Mouse (Mus musculus) ES-Bruce4 (cell line): ENCODE results near the gene Reg2. TPM values are rescaled to one million over a fixed set of nuclear protein-coding genes. Genes with fewer than 3 reads are reported as not detected.
"Not testable (repeated sequence)": the region's sequence is repeated elsewhere in the genome, so short reads cannot be mapped to it uniquely, and the experiment has no call there.

ENCODE experiments used
- H3K27ac ChIP-seq: 2 replicates; pipeline ENCODE4 v1.5.1; 2012; ENCODE audit warnings: low read length, inconsistent platforms; ENCODE audit not compliant: insufficient read depth
- H3K27me3 ChIP-seq: 2 replicates; pipeline ENCODE4 v1.6.1; 2012; ENCODE audit warnings: mild to moderate bottlenecking, low read length, inconsistent platforms; ENCODE audit not compliant: control insufficient read depth, poor library complexity, insufficient read depth, severe bottlenecking
- H3K36me3 ChIP-seq: 2 replicates; pipeline ENCODE4 v1.6.1; 2012; ENCODE audit warnings: inconsistent platforms, mild to moderate bottlenecking, low read length, moderate library complexity; ENCODE audit not compliant: control insufficient read depth, poor library complexity, insufficient read depth, severe bottlenecking
- H3K4me1 ChIP-seq: one replicate; pipeline ENCODE4 v1.8.1; 2011; ENCODE audit warnings: low read length; ENCODE audit not compliant: control insufficient read depth, insufficient read depth
- H3K4me3 ChIP-seq: 2 replicates; pipeline ENCODE4 v1.5.1; 2011; ENCODE audit warnings: low read depth, mild to moderate bottlenecking, low read length
- H3K9ac ChIP-seq: 2 replicates; pipeline ENCODE4 v1.6.1; 2012; ENCODE audit warnings: low read depth, mild to moderate bottlenecking, inconsistent platforms; ENCODE audit not compliant: poor library complexity, severe bottlenecking
- H3K9me3 ChIP-seq: replicated peaks from 2 replicates; pipeline ENCODE4 v1.6.1; 2012; ENCODE audit warnings: mild to moderate bottlenecking, low read length, inconsistent platforms; ENCODE audit not compliant: control insufficient read depth, poor library complexity, insufficient read depth, severe bottlenecking
- CTCF ChIP-seq: IDR thresholded peaks from one replicate; pipeline ENCODE4 v1.8.1; 2011; ENCODE audit warnings: low read depth, low read length
- EP300 ChIP-seq: IDR thresholded peaks from 2 replicates; pipeline ENCODE4 v1.6.1; 2011; ENCODE audit warnings: low read depth, low read length; ENCODE audit not compliant: insufficient read depth
- POLR2A ChIP-seq: IDR thresholded peaks from one replicate; pipeline ENCODE4 v1.8.1; 2011; ENCODE audit warnings: low read length; ENCODE audit not compliant: insufficient read depth
- polyA plus RNA-seq: library from polyadenylated mRNA; stranded (reverse); fragments of >200 nt; gene quantifications from 2 replicates; pipeline ENCODE4 v1.2.4, GENCODE M21; 2011; ENCODE audit warnings: low read depth; ENCODE audit not compliant: missing spikeins, insufficient read depth, insufficient read length

Reg2 gene
- polyA plus RNA-seq = not detected in 2 replicates

DNA sequence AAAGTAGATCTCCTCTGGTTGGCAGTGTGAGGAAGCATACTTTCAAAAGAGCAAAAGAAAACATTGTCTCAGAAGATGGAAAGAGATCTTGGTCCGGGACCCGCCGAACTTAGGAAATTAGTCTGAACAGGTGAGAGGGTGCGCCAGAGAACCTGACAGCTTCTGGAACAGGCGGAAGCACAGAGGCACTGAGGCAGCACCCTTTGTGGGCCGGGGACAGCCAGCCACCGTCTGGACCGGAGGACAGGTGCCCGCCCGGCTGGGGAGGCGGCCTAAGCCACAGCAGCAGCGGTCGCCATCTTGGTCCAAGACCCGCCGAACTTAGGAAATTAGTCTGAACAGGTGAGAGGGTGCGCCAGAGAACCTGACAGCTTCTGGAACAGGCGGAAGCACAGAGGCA is at the start of gene Reg2:
Reg2 (plus strand) TSS at position 301 of the 400 bp plus-strand sequence.
- not testable (repeated sequence) for H3K27me3 ChIP-seq, H3K27ac ChIP-seq, H3K4me3 ChIP-seq, H3K9ac ChIP-seq, H3K4me1 ChIP-seq, H3K9me3 ChIP-seq, H3K36me3 ChIP-seq

DNA sequence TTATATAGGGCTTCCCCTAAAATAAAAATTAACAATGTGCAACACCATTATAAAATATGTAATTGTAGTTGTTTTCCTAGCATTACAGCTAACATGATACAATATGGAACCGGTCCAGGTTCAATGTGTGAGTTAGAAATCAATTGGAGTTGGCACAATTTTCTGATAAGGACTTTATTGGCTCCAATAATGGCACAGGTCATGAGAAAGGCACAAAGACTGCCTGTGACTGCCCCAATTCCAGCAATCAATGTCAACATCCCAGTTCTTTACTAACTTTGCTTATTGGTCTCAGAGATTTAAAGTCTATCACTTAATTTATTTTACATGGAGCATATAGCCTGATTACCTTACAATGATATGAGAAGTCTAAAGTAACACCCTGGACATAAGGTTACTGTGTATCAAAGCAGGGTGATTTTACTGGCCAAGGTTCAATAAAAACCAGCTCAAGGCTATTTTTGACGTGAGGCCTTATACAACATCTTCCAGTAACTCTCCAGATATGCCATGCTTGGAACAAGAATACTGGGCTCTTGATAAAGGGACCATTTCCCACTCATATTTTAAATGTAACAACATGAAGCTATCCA is 33.4 kb upstream of the Reg2 start:
- no peak overlapping the region for H3K9ac ChIP-seq
- TF ChIP-seq POLR2A (no peak), EP300 (no peak), CTCF (no peak)
- H3K4me3 ChIP-seq = no peak overlapping the region

GRCm38 (mm10) chr6:78370357-78370756 is 25.1 kb upstream of the Reg2 start, which contains the start of gene Reg3b:
Reg3b (plus strand) TSS chr6:78370657.
- Histone ChIP-seq H3K9me3 (no peaks in the 10 kb centered on the region), H3K4me3 (no peak within 1 kb of the TSS), H3K27ac (no peak within 1 kb of the TSS), H3K9ac (no peak within 1 kb of the TSS), H3K4me1 (no peaks in the 10 kb centered on the region), H3K27me3 (no peaks in the 10 kb centered on the region), H3K36me3 (no peaks in the 10 kb centered on the region)
- TF ChIP-seq CTCF (no peak), POLR2A (no peak), EP300 (no peak)

More for the DNA sequence above, 33.4 kb upstream of the Reg2 start:
- no peaks in the 10 kb centered on the region for H3K36me3 ChIP-seq
- no peaks in the 10 kb centered on the region for H3K4me1 ChIP-seq
- no peak overlapping the region for H3K27ac ChIP-seq
- no peaks in the 10 kb centered on the region for H3K27me3 ChIP-seq
- no peaks in the 10 kb centered on the region for H3K9me3 ChIP-seq

DNA sequence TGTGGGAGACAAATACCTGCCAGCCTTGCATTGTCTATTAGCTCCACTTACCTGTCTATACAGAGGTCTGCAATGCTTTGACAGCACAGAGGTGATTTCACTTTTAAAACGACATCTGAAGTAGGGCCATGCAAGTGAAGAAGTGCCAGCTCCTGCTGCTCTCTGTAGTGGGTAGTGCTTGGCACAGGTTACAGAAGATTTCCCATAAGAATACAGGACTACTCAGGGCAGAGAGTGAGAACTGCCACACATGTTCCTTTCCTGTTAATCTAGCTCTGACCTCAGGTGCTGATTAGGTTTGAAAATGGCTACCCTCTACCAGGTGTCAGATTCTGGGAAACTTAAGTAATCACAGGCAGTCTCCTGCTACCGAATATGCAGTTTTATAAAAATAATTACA is 16.7 kb upstream of the Reg2 start, which contains the start of gene Reg3d:
Reg3d (minus strand) TSS at position 101 of the 400 bp plus-strand sequence.
- no peaks in the 10 kb centered on the region for H3K27me3 ChIP-seq
- no peaks in the 10 kb centered on the region for H3K36me3 ChIP-seq
- H3K9me3 ChIP-seq = no peaks in the 10 kb centered on the region
- H3K4me1 ChIP-seq = no peaks in the 10 kb centered on the region
- no peak within 1 kb of the TSS for H3K9ac ChIP-seq
- TF ChIP-seq CTCF = no peak
- no peak for TF ChIP-seq POLR2A
- no peak for TF ChIP-seq EP300
- no peak within 1 kb of the TSS for H3K27ac ChIP-seq
- no peak within 1 kb of the TSS for H3K4me3 ChIP-seq

- Histone ChIP-seq H3K4me3 (no peak within 1 kb of the TSS), H3K9ac (no peak within 1 kb of the TSS), H3K27me3 (no peaks in the 10 kb centered on the region), H3K27ac (no peak within 1 kb of the TSS), H3K4me1 (no peaks in the 10 kb centered on the region), H3K9me3 (no peaks in the 10 kb centered on the region), H3K36me3 (no peaks in the 10 kb centered on the region)
- TF ChIP-seq CTCF (no peak), EP300 (no peak), POLR2A (no peak)
Observed at GRCm38 (mm10) chr6:78380409-78380808, 15.0 kb upstream of the Reg2 start, which contains the start of gene Reg3a. Reg3a (plus strand) TSS chr6:78380709.

DNA sequence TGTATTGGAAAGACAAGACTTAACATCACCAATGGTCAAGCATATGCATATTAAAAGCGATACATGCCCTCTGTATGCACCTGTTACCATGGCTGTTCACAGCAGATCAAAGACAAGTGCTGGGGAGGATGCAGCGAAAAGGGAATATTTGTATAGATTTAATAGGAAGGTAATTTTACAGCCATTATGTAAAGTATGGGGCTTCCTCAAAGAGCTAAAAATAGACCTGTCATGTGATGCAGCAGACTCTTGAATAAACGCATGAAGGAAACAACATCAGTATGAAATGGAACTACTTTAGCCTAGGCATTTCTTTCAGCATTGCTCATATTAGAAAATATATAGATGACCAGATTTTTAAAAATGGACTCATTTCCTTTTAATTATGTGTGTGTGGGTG is 9.8 kb upstream of the Reg2 start:
- H3K9me3 ChIP-seq = no peaks in the 10 kb centered on the region
- no peaks in the 10 kb centered on the region for H3K27me3 ChIP-seq
- H3K4me3 ChIP-seq = no peak overlapping the region
- H3K4me1 ChIP-seq = no peaks in the 10 kb centered on the region
- no peak overlapping the region for H3K27ac ChIP-seq
- TF ChIP-seq CTCF (no peak), EP300 (no peak), POLR2A (no peak)
- H3K9ac ChIP-seq = no peak overlapping the region
- no peaks in the 10 kb centered on the region for H3K36me3 ChIP-seq

GRCm38 (mm10) chr6:78422411-78422810 is 27.0 kb downstream of the Reg2 start, which contains the start of gene Reg1:
Reg1 (plus strand) TSS chr6:78422711.
- not testable (repeated sequence) for H3K9me3 ChIP-seq, H3K4me1 ChIP-seq, H3K36me3 ChIP-seq, H3K27me3 ChIP-seq, H3K4me3 ChIP-seq, H3K27ac ChIP-seq, H3K9ac ChIP-seq
